Mouse (Mus musculus) adipocyte (in vitro differentiated cells): ENCODE data around the gene Cast.

Experiments used
- DNase-seq: peaks from one replicate; pipeline ENCODE4 v3.0.0-alpha.2; 2016; ENCODE audit warnings: low spot score

The Cast gene

GRCm38 (mm10) chr13:74808152-74808929, at the start of gene Cast:
Gene Cast, minus strand, starts transcription at chr13:74808810.
- peak; percentile 72 for DNase-seq

DNA sequence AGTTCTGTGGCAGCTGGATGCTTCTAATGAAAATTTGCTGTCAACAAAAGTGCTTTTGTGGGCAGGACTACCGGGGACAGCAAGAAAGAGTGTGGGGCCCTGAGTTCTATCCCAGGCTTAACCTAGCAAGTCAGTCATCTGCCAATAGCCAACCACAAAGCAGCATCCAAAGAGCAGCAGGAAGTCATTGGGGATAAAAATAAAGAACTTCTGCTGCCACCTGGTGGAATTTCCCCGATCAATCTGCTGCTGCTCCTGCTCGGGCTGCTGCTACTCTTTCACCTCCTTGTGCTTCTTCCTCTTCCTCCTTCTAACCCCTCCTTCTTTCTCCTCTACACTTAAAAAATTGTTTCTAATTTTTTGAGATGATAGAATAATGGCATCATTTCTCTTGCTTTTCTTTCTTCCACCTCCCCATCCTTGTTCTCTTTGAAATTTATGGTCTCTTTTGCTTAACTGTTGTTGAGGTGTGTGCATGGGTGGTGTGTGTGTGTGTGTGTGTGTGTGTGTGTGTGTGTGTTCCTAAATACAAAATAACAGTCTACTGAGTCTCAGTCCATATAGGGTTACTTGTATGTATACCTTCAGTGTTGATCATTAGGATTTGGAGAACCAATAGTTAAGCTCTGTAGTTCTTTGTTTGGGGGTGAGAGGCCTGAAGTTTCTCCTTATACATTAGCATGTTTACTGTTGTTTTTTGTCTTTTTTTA, 45.9 kb upstream of the Cast start:
- peak; percentile 87 for DNase-seq

DNA sequence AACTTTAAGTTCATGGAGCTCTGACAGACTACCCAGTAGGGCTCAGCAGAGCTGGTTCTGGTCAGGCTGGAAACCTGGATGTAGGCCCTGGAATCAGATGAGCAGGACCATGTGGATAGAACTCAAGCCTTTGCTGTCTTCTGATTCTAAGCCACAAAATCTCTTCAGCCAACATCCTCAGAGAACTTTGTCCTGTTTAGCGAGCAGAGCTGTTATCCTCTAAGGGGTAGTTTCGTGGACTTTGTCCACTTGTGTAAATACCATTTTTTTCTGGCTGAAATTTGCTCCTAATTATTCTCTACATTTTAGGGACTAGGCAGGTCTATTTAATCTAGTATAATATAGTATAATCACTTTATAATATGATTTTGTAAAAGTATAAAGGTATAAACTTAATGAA, 42.2 kb upstream of the Cast start:
- DNase-seq = peak; percentile 28

DNA sequence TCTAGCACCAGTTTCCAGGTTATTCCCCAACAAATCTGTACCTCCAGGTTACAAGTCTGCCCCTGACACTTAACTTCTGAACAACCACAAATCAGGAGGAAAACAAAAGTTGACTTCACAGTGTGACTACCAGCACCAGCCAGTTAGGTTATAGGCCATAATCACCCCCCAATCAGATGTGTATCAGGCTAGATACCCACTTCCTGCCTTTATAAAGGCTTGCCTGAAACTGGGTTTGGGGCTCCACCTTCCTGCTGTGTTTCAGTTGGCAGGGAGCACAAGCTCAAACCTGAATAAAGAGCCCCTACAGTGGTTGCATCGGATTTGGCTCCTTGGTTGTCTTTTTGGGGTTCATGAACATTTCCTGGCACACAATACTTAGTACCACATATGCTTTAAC, 37.3 kb upstream of the Cast start:
- no peak for DNase-seq

DNA sequence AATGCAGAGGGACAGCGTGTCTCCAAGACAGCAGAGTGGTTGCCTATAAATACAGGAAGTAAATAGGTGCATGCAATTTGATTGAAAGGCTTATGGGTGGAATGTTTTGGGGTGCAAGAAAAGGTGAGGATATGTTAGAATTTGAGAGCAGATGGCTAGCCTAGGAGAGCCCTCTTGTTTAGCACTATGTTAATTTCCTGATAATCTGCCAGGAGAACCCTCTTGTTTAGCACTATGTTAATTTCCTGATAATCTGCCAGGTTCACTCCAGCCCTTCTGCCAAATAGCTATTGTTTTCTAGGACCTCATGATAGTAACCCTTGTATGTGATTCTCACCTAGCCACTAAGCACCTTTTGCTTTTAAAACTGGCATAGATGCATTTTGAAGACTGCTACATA, 25.9 kb upstream of the Cast start:
- DNase-seq = no peak

GRCm38 (mm10) chr13:74822095-74822494, 13.5 kb upstream of the Cast start:
- DNase-seq = no peak

- no peak for DNase-seq
Measured at GRCm38 (mm10) chr13:74815753-74816152, 7.1 kb upstream of the Cast start.

- peak; percentile 90 for DNase-seq
Measured at GRCm38 (mm10) chr13:74807446-74808151, 1.0 kb downstream of the Cast start.

DNA sequence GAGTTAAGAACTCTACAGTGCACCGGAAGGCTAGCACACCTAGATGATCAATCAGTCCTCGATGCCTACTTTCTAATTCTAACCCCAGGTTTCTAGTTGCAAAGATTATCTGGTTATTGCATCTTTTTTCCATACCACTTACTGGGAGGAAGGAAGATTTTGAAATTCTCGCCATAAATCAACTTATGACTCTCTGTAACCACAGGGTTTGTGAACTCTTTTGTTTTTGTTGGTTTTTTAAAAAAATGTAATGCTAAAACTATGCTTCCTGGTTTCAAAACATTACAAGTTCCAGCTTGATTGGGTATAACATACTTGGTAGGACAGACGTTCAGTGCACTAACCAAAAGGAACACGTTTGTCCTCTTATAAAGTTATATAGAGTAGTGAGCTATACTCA, 1.7 kb downstream of the Cast start:
- DNase-seq = peak; percentile 50

DNA sequence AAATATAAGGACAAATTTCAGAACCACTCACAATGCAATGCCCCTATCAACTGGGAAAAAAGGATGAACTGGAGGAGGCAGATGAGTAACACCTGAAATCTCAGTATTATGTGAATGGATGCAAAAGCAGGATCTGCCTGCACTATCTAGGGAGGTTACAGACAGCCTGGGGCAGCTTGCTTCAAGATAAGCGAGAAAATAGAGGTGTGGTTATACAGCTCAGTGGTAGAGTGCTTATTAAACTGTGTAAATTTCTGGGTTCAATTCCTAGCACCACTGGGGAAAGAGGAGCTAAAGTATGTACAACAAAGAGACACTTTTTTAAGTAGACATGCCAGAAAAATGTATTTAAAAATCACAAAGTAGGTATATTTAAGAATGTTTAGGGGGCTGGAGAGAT, 14.2 kb downstream of the Cast start:
- no peak for DNase-seq

GRCm38 (mm10) chr13:74787681-74788080, 20.9 kb downstream of the Cast start:
- no peak for DNase-seq

DNA sequence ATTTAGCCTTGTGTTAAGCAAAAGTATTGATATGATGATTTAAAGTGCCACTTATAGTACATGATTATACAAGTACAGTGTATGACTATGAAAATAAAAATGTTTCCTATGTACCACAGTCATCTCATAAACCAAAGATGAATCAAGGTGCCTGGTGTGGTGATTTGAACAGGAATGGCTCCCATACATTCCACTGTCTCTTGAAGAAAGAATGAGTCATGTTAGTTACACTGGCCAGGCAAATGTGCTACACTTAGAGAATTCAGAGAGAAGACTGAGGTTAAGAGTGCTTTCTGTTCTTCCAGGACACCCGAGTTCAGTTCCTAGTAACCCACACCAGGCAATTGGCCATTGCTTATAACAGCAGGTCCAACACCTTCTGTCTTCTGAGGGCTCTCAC, 36.5 kb downstream of the Cast start:
- DNase-seq = no peak

DNA sequence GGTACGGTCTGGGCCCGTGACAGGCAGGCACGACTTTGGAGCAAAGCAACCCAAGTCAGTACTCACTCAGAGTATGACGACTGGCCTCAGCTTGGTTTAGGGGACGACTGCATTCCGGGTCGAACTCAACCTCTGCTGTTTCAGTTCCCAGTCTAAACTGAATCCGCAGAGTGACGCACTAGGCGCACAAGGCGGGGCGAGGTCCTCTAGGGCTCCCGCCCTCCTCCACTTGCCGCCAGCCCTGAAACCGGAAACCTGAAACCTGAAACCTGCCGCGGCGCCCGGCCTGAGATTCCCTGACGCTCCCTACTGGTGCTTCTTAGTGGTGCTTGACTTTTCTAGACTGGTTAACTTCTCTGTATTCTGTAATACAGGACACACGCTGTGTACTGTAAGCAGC, 38.1 kb downstream of the Cast start:
- peak; percentile 92 for DNase-seq

DNA sequence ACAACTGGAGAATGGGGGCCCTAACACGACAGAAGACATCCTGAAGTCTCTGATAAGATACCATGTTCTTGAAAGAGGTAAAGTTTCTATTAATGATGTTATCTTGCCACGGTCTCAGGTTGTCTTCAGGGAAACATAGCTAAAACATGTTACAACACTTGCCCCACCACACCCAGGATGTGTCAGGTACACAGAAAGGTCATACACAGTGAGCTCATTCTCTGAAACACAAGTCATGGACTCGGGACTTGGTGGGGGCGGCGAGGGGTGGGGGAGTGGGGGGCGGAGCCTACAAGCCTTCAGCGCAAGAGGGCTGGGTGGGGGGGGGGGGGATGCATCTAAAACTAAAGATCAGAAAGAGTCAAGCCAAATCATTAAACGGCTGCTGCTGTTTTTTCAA, 38.7 kb downstream of the Cast start:
- no peak for DNase-seq

- DNase-seq = peak; percentile 52
Measured at GRCm38 (mm10) chr13:74767186-74767585, 41.4 kb downstream of the Cast start.

- peak; percentile 36 for DNase-seq
Measured at GRCm38 (mm10) chr13:74762741-74763140, 45.9 kb downstream of the Cast start.

DNA sequence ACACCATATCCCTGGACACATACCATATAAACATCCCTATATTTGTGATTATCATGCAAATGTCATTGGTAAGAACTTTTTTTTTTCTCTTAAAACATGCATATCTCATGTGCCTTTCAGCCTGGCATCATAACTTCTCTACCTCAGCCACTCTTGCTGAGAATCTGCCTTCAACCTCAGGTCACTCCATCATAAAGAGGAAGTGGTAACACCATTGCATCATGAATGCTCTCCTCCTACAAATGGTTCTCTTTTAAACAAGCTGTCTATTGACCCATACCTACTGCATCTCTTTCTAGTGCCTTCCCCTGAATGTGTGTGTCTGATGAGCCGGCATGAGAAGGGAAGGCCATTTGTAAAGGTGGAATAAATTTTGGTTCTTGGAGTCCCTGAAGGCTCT, 49.5 kb downstream of the Cast start:
- no peak for DNase-seq

GRCm38 (mm10) chr13:74743219-74743618, 65.4 kb downstream of the Cast start:
- DNase-seq = no peak

GRCm38 (mm10) chr13:74736396-74736795, 72.2 kb downstream of the Cast start:
- no peak for DNase-seq

- no peak for DNase-seq
Measured at GRCm38 (mm10) chr13:74735834-74736233, 72.8 kb downstream of the Cast start.

DNA sequence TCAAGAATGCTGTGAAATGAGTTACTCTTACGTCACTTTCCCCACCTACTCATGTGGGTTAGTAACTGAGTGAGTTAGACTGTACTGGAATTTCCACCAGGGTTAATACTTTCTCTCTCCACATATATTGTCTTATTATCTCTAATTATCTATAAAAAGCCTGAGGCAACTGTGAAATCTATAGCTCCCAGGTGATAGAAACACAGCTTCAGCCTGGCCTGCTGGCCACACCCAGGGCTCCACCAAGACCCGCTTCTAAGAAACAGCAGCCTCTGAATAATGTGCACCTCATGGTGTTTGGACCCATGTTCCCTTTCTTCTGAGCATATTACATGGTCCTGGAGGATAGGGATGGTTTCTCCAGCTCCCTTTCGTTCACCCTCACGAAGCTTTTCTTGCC, 74.9 kb downstream of the Cast start:
- no peak for DNase-seq

- no peak for DNase-seq
Measured at GRCm38 (mm10) chr13:74719002-74719401, 89.6 kb downstream of the Cast start.

DNA sequence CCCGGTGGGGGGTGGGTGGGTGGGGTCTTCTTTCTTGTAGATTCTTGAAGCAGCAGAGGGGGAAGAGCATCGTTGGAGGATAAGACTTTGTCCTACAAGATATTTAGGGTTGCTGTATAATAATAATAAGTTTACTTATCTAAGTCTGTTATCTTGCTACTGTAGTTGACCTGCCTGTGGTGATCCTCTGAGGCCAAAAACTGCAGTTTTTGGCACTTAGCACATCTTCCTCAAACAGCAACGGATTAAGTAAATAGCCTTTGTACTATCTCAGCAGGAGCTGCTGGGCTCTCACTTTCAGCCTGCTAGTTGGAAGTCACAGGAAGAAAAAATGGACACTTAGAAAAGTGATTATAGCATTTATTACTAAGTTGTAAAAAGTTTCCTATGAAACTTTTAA, 112.4 kb downstream of the Cast start:
- DNase-seq = no peak
